Mouse (Mus musculus): Measurements from ENCODE around the gene Coro2a.

- TF ChIP-seq POLR2A (IDR thresholded peaks at IDR 0.05; ENCODE audit: insufficient read depth, low read depth, low read length) (no peak), CTCF (IDR thresholded peaks at IDR 0.05) (no peak)
These were observed 39.3 kb upstream of the Coro2a start for GRCm38 (mm10) chr4:46641283-46641682.

Measured in heart, adult 2 months (tissue).